Mouse (Mus musculus): ENCODE measurements around the gene Hoxc10.

- TF ChIP-seq CTCF (IDR thresholded peaks at IDR 0.05; ENCODE audit: low read depth) (no peak), EP300 (optimal IDR thresholded peaks at IDR 0.05) (no peak)
Observed at GRCm38 (mm10) chr15:102959663-102960191, 6.9 kb upstream of the Hoxc10 start.

Measured in stomach, postnatal 0 days (tissue).